Mouse (Mus musculus) thymus, postnatal 14 days (tissue): ENCODE results near the gene G3bp2.

Experiments used
- DNase-seq: peaks from one replicate; pipeline ENCODE4 v3.0.0; 2021

Gene G3bp2

GRCm38 (mm10) chr5:92098351-92099109, 15.0 kb upstream of the G3bp2 start:
- no peak for DNase-seq

GRCm38 (mm10) chr5:92097779-92098178, 14.3 kb upstream of the G3bp2 start:
- no peak for DNase-seq

GRCm38 (mm10) chr5:92096786-92097185, 13.3 kb upstream of the G3bp2 start:
- DNase-seq: no peak

- DNase-seq: peak; percentile 44
These were observed 10.5 kb upstream of the G3bp2 start for GRCm38 (mm10) chr5:92094062-92094415.

- DNase-seq: no peak
These were observed 9.9 kb upstream of the G3bp2 start for GRCm38 (mm10) chr5:92093263-92094061.

- DNase-seq: no peak
These were observed 4.0 kb upstream of the G3bp2 start for GRCm38 (mm10) chr5:92087469-92087868.

- DNase-seq: no peak
These were observed 2.5 kb upstream of the G3bp2 start for GRCm38 (mm10) chr5:92085821-92086550.

- DNase-seq: no peak
These were observed 1.7 kb upstream of the G3bp2 start for GRCm38 (mm10) chr5:92085246-92085645.

GRCm38 (mm10) chr5:92082821-92083401, 608 bp downstream of the G3bp2 start:
- DNase-seq: peak; percentile 83

- DNase-seq: no peak
These were observed 2.2 kb downstream of the G3bp2 start for GRCm38 (mm10) chr5:92081326-92081725.

- DNase-seq: no peak
These were observed 3.1 kb downstream of the G3bp2 start for GRCm38 (mm10) chr5:92080400-92080799.

GRCm38 (mm10) chr5:92079304-92079703, 4.2 kb downstream of the G3bp2 start:
- DNase-seq: no peak

- peak; percentile 23 for DNase-seq
These were observed 4.8 kb downstream of the G3bp2 start for GRCm38 (mm10) chr5:92078751-92079150.

GRCm38 (mm10) chr5:92076273-92076672, 7.2 kb downstream of the G3bp2 start:
- DNase-seq: no peak

GRCm38 (mm10) chr5:92074061-92074460, 9.5 kb downstream of the G3bp2 start:
- DNase-seq: no peak

GRCm38 (mm10) chr5:92063192-92063591, 20.3 kb downstream of the G3bp2 start:
- DNase-seq: no peak

GRCm38 (mm10) chr5:92052866-92053265, 30.7 kb downstream of the G3bp2 start:
- no peak for DNase-seq

GRCm38 (mm10) chr5:92050419-92050818, 33.1 kb downstream of the G3bp2 start:
- no peak for DNase-seq

- no peak for DNase-seq
These were observed 39.7 kb downstream of the G3bp2 start, which contains the start of gene Cdkl2 for GRCm38 (mm10) chr5:92043783-92044182. Gene Cdkl2 (minus strand): TSS chr5:92043883.

GRCm38 (mm10) chr5:92042377-92043348, 40.9 kb downstream of the G3bp2 start:
- DNase-seq: peak; percentile 96

GRCm38 (mm10) chr5:92019960-92020359, 63.6 kb downstream of the G3bp2 start:
- DNase-seq: no peak

GRCm38 (mm10) chr5:92011756-92012155, 71.8 kb downstream of the G3bp2 start:
- DNase-seq: no peak
